Mouse (Mus musculus): ENCODE results near the gene Jtb. TPM values are rescaled to one million over a fixed set of nuclear protein-coding genes. Genes with fewer than 3 reads are reported as not detected.

The Jtb gene
- total RNA-seq, 1 experiment from 2014 or later, result 51.4 TPM

DNA sequence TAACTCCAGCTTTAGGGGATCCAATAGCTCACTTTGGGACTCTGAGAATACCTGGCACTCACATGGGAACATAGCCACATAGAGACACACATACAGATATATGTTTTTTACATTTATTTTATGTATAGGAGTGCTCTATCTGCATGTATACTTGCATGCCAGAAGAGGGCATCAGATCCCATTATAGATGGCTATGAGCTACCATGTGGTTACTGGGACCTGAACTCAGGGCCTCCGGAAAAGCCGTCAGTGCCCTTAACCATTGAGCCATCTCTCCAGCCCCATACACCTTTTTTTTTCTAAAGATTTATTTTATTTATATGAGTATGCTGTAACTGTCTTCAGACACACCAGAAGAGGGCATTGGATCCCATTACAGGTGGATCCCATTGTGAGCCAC lies 52.8 kb downstream of the Jtb start:
- ATAC-seq (replicated peaks; ENCODE audit: low read depth, poor library complexity, severe bottlenecking), result no peak

Other genes starting within 250 kb of the Jtb start
- gene Hax1, start 232.8 kb upstream of the Jtb start, total RNA-seq (2017), result 73.2 and 87.5 TPM in 2 replicates
- 28.8 and 34.0 TPM in 2 replicates for gene 4933434E20Rik, start 180.0 kb upstream of the Jtb start, total RNA-seq (2017)
- gene Ubap2l, start 179.0 kb upstream of the Jtb start, total RNA-seq (2017), result 180 and 186 TPM in 2 replicates
- 718 and 782 TPM in 2 replicates for gene Tpm3, start 158.9 kb upstream of the Jtb start, total RNA-seq (2017)
- gene Nup210l, start 127.5 kb upstream of the Jtb start, total RNA-seq (2017), result 0.27 and 0.39 TPM in 2 replicates
- gene Rps27, start 17.9 kb upstream of the Jtb start, total RNA-seq (2017), result 4,490 and 5,667 TPM in 2 replicates
- gene Rab13, start 17.9 kb upstream of the Jtb start, total RNA-seq (2017), result 0.23 and 1.4 TPM in 2 replicates
- not detected in 2 replicates for gene Creb3l4, start 11.9 kb downstream of the Jtb start, total RNA-seq (2017)
- 35.0 and 42.1 TPM in 2 replicates for gene Slc39a1, start 16.6 kb downstream of the Jtb start, total RNA-seq (2017)
- 13.4 and 16.5 TPM in 2 replicates for gene Crtc2, start 22.6 kb downstream of the Jtb start, total RNA-seq (2017)
- 9.7 and 14.9 TPM in 2 replicates for gene Dennd4b, start 33.6 kb downstream of the Jtb start, total RNA-seq (2017)
- gene Gatad2b, start 61.6 kb downstream of the Jtb start, total RNA-seq (2017), result 34.4 and 39.8 TPM in 2 replicates
- gene Slc27a3, start 158.3 kb downstream of the Jtb start, total RNA-seq (2017), result 1.1 and 1.2 TPM in 2 replicates
- gene Ints3, start 202.0 kb downstream of the Jtb start, total RNA-seq (2017), result 19.2 and 21.7 TPM in 2 replicates
- gene Npr1, start 234.3 kb downstream of the Jtb start, total RNA-seq (2017), result not detected in 2 replicates
- 200 and 222 TPM in 2 replicates for gene Ilf2, start 244.5 kb downstream of the Jtb start, total RNA-seq (2017)

Data from common myeloid progenitor, adult 5-6 weeks (primary cell).